Mouse (Mus musculus): Measurements from ENCODE around the gene Mettl26.

Mettl26 gene

GRCm38 (mm10) chr17:25837533-25837932, 37.3 kb upstream of the Mettl26 start:
- DNase-seq = peak; percentile 56

- DNase-seq = no peak
Measured at GRCm38 (mm10) chr17:25838904-25839303, 36.0 kb upstream of the Mettl26 start.

DNA sequence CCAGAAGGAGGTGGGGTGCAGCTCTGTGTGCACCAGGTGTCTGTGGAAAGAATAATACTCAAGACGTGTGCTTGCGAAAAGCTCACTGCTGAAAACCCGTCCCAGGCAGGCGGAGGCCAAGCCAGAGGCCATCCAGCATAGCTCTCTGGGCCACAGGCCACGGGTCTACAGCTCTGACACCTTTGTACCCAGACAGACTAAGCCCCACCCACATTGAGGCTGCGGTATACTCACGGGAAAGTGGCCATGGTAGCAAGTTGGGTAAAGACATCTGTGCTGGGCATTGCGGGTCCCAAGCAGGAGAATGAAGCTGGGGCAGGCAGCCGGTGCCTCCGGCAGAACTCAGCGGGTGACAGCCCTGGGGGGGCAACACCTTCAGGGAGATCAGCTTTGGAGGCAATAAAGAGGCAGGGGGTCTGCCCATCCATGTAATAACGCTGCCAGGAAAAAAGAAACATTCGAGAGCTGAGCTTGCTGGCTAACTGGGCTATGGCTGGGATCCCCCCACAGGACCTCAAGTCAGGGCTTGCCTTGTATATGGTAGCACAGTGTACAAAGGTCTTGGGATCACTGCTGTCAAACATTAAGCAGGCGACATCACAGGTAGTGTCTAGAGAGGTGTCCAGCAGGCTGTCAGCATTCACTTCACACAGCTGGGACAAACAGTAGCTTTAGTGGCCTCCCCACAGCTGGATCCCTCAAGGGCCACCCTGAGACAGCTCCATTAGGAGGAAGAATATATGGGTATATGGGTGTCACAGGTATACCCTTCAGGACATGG, 35.2 kb upstream of the Mettl26 start:
- DNase-seq = no peak

GRCm38 (mm10) chr17:25840519-25840918, 34.4 kb upstream of the Mettl26 start:
- no peak for DNase-seq

DNA sequence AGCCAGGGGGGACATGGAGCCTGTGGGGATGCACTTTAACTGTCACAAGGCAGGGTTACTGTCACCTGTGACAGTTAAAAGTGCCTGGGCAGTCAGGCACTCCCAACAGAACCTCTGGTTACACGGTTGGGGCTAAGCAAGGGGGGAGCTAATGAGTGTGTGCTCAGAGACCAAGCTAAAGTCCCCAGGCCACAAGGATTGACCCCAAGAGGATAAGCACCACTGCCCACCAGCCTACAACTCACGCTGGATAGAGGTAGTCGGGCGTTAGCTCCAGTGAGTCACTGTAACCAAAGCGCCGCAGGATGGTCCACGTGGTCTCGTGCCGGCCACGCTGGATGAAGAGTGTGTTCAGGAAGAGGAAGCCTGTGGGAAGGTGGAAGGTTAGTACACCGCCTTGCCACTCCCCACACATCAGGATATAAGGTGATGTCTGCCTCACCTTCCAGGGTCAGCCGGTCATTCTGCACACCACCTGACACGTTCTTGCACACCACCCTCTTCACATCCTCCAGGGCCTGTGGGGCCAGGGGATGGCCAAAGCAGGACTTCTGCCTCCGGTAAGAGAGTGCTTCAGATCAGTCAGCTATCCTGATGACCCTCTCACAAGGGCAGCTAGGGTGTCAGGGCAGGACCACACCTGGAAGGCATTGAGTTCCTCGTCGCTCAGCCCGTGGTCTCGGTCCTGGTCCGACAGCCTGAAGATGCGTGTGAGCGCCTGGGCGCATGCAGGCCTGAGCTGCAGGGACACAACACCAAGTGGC, 33.6 kb upstream of the Mettl26 start, which contains the start of gene Gm20683:
TSS of gene Gm20683 (minus strand) at position 647 of the 764 bp plus-strand sequence.
- DNase-seq = no peak

DNA sequence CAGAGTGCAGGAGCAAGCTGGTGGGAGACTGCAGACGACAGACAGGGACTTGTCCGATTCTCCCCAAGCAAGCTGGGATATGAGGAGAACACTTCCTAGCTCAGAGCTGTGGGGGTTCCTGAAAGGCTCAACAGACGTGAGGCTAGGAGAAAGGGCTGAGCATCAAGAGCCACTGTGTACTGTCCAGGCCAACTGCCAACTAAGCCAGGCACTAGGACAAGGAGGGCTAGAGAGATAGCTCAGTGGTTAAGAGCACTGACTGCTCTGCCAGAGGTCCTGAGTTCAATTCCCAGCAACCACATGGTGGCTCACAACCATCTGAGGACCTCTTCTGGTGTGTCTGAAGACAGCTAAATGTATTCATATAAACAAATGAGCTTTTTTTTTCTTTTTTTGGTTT, 32.4 kb upstream of the Mettl26 start:
- no peak for DNase-seq

DNA sequence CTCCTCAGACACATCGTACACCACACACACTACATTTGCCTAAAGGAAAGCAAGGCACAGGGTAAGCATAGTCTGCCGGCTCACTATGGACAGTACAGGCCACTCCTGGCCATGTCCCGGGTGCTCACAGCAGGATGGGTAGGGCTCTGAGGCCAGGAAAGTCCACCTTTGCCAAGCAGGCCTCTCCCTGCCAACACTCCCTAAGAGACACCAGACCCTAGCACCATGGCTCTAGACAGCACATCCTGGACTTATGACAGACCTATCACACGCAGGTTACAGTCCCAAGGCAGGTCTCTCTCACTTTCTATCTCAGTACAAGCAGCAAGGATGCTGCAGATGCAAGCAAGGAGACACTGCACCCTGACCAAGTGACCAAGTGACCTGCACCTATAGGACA, 31.8 kb upstream of the Mettl26 start:
- DNase-seq = no peak

- DNase-seq = peak; percentile 65
Measured at GRCm38 (mm10) chr17:25843636-25844395, 31.1 kb upstream of the Mettl26 start.

DNA sequence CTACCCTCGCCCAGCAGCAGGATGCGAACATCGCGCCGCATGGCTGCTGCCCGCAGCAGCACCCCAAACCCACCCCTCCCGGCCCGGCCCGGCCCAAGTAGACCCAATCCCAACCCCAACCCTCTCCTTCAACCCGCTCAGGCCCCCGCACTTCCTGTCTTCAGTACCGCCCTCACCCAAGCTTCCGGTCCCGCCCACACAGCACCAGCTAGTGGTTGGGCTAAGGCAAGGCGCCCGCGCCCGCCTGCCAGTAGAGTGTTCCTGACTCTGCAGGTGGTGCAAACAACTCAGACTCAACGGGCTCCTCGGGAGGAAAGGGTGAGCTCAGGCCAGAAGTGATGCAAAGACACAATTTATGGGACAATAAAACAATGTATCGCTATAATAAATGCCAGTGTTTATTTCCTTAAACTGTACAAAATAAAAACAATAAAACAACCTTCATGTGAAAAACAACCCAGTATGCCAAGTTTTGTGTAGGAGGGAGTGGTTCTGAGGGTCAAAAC, 30.4 kb upstream of the Mettl26 start, which contains the start of gene Rhot2:
TSS of gene Rhot2 (minus strand) at position 456 of the 506 bp plus-strand sequence.
- DNase-seq = peak; percentile 93

- DNase-seq = no peak
Measured at GRCm38 (mm10) chr17:25860229-25860628, 14.6 kb upstream of the Mettl26 start.

DNA sequence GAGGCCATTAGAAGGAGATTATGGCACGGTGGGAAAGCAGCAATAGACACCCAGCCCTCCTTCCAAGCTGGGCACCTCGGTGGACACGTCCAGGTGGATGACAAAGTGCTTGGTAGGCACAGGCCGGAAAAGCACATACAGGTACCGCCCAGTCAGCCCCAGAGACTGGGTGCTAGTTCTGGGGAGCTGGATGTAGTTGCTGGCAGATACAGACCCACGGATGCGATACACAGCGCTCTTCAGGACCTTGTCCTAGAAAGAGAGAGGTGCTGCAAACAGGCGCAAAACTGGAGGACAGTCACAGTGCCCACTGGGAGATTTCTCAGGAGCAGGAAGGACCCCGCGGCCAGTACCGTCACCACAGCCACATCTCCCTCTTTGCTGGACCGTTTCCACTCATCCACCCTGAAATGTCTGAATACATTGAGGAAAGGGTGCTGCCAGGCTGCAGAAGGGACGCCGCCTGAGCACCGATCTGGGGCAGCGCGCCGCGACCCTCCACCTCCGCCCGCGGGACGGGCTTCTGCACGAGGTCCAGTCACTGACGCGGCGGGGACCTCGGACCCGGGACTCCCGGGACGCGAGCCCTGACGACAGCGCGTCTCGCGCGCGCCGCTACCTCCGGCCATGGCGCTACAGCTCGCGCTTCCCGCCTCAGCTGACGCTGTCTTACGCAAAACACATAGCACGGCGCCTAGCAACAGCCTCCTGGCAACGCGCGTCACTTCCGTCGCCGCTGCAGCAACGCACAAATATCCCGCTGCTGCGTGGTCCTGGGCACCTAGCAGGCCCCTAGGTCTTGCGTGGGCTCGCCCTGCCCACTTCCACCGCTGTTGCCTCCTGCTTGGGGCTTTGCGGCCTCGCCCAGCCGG, 13.8 kb upstream of the Mettl26 start, which contains the start of gene Wdr90:
TSS of gene Wdr90 (minus strand) at position 670 of the 872 bp plus-strand sequence.
- DNase-seq = peak; percentile 89

DNA sequence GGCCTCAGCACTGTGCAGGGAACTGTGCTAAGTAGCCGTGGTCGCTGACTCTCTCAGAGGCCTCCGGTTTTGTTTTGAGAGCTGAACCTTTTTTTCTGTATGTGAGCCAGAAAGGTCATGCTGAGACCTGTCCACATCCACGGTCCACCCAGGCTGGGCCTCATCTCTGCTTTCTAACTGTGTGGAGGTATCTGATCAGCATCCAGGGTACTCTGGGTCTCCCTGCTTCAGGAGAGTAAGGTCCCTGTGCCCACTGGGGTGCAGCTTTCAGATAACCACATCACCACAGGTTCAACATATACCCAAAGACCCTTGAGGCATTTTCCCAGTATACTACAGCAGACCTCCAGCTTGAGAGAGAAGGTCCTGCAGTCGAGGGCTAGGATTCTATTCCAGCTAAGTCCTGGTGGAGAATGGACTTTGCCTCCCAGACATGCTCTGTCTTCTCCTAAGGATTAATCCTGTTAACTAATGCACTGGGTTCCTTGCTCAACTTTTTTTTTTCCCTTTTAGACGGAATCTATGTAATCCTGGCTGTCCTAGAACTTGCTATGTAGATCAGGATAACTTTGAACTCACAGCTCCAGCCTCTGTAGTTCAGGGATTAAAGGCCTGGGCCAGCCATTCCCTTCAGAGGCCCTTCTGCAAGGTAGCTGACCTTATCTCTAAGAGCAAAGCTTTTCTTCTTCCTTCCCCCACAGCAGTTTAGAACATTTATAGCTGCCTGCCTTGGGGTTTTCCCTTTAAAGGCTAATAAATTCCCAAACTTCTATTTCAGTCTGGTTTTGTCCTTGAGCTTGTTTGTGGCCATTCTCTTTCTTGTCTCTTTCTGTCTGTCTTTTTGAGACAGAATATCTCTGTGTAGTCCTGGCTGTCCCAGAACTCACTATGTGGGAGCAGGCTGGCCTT, 12.9 kb upstream of the Mettl26 start:
- no peak for DNase-seq

GRCm38 (mm10) chr17:25863681-25864080, 11.2 kb upstream of the Mettl26 start:
- DNase-seq = no peak

GRCm38 (mm10) chr17:25864311-25864710, 10.6 kb upstream of the Mettl26 start:
- DNase-seq = no peak

- DNase-seq = no peak
Measured at GRCm38 (mm10) chr17:25865288-25865687, 9.6 kb upstream of the Mettl26 start.

GRCm38 (mm10) chr17:25866172-25866571, 8.7 kb upstream of the Mettl26 start:
- peak; percentile 29 for DNase-seq

GRCm38 (mm10) chr17:25867509-25867835, 7.4 kb upstream of the Mettl26 start:
- no peak for DNase-seq

GRCm38 (mm10) chr17:25867836-25868600, 6.9 kb upstream of the Mettl26 start:
- DNase-seq = peak; percentile 71

- peak; percentile 85 for DNase-seq
Measured at GRCm38 (mm10) chr17:25868601-25869191, 6.2 kb upstream of the Mettl26 start, which contains the start of gene Mcrip2. Gene Mcrip2, minus strand, starts transcription at chr17:25868764.

GRCm38 (mm10) chr17:25869498-25869897, 5.4 kb upstream of the Mettl26 start:
- peak; percentile 48 for DNase-seq

Data from cerebellum, adult 9-10 months (tissue).